Mouse (Mus musculus) adrenal gland, adult 18-20 months (tissue): ENCODE results near the gene Runx1. TPM values are rescaled to one million over a fixed set of nuclear protein-coding genes. Genes with fewer than 3 reads are reported as not detected.

Experiments used
- DNase-seq, 2 experiments: peaks; one replicate each; pipeline ENCODE4 v3.0.0; 2021 to 2022; ENCODE audit warnings: low spot score in 2 of 2
- total RNA-seq, 2 experiments: library from RNA; stranded (reverse); gene quantifications; 1 replicate in 1 of 2; 2 replicates in 1 of 2; pipeline ENCODE4 v1.2.3; 2021

The Runx1 gene
- total RNA-seq, 2 experiments from 2014 or later: 3.5 to 4.5 TPM

- DNase-seq: no peak
These were observed 120.1 kb downstream of the Runx1 start for GRCm38 (mm10) chr16:92705564-92706458.

DNA sequence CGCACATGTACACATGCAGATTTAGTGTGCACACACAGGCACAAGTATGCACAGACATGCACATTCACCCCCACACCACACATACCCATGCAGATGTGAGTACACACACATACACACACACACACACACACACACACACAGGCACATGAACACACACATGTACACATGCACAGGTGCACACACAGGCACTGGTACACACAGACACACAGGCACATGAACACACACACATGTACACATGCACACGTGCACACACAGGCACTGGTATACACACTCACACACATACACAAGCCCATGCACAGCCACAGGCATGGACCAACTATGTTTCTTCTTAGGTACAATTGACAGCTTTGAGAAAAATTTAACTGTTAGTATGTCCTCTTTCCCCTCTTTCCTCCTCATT lies 122.1 kb downstream of the Runx1 start:
- DNase-seq: no peak

GRCm38 (mm10) chr16:92699531-92700397 lies 126.2 kb downstream of the Runx1 start:
- no peak for DNase-seq

GRCm38 (mm10) chr16:92698612-92698998 lies 127.3 kb downstream of the Runx1 start:
- peak; percentile 90 to 92 for DNase-seq

GRCm38 (mm10) chr16:92697737-92698611 lies 128.0 kb downstream of the Runx1 start:
- peak; percentile 49 to 59 for DNase-seq

- peak; percentile 78 to 79 for DNase-seq
These were observed 128.7 kb downstream of the Runx1 start for GRCm38 (mm10) chr16:92697227-92697736.

DNA sequence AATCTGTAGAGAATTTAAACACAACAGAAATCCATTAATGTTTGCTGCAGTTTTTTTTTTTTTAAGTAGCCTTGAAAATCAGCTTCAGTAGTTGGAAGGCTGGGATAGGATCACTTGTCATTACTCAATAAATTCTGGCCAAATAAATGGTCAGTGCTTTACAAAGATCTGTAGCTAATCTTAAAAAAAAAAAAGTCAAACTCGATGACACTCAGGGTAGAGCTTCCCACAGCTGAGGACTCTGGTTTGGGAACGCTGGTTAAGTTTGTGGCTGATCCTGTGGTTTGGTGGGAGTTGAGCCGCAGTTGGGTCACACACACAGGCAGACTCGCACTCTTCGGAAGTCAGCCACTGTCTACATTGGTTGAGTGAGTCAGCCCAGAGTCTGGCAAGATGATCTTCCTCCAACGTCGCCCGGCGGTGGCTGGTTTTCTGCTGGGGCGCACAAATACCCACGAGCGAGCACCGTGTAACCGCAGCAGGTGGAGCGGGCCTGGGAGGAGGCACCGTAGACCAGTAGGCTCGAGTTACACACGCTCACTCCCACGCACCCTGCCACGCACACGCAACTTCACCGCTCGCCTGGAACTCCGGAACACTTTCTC lies 129.4 kb downstream of the Runx1 start:
- peak; percentile 42 to 43 for DNase-seq

GRCm38 (mm10) chr16:92695981-92696380 lies 130.0 kb downstream of the Runx1 start:
- DNase-seq: no peak

DNA sequence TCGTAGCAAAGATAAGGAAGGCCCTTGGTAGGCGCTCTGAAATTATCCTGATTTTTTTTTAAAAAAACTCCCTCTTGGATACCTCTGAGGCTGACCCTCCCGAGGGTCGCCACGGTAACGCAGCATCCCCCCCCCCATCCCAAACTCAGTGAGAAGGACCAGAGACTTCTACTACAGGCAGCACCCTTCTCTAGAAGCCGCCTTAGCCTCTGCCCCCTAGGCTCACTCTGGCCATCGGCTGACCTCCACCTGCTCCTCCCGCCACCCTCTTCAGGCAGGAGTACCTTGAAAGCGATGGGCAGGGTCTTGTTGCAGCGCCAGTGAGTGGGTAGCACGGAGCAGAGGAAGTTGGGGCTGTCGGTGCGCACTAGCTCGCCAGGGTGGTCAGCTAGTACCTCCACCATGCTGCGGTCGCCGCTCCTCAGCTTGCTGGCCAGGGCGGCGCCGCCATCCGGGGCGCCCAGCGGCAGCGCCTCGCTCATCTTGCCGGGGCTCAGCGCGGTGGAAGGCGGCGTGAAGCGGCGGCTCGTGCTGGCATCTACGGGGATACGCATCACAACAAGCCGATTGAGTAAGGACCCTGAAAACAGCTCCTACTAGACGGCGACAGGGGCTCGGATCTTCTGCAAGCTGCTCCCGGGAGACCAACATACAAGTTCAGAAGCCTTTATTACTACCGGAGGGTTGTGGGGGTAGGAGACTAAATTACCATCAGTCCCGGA lies 130.6 kb downstream of the Runx1 start:
- DNase-seq: peak; percentile 37 to 44

GRCm38 (mm10) chr16:92694496-92695106 lies 131.3 kb downstream of the Runx1 start:
- no peak for DNase-seq

GRCm38 (mm10) chr16:92690759-92691158 lies 135.2 kb downstream of the Runx1 start:
- DNase-seq: no peak

- no peak for DNase-seq
These were observed 137.0 kb downstream of the Runx1 start for GRCm38 (mm10) chr16:92688941-92689340.

- no peak for DNase-seq
These were observed 139.0 kb downstream of the Runx1 start for GRCm38 (mm10) chr16:92686978-92687377.

- DNase-seq: no peak
These were observed 140.1 kb downstream of the Runx1 start for GRCm38 (mm10) chr16:92685766-92686315.

DNA sequence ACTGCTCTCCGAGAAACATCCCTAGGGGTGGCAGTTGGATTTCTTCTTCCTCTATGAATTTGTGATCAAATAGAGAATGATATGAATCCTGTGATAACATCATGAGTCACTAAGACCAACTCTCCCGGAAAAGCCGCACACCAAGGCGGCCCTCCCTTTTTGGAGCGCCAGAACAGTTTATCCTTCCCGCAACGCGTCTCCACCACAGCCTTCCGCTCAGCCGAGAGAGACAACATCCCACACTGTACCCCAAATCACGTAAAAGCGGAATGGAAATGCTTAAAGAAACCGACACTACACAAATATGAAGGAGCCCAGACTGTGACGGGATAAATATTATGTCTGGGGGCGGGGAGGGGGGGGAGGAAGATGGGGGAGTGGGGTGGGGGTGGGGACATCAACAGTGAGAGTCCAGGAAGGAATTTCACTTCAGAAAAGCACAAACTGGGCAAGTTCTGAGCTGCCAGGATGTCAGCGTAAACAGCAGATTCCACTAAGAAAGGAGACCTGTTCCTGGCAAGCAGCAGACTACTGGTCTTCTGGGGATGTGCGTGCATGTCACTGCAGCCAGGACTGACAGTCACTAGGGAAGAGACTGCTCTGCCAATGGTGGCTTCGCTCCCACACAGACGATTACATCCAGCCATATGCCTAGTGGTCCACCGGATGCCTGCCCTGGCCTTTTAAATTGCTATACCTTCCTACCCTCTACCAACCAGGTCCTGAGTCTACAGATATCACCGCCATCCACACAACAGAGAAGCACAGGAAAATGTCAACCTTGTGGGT lies 141.3 kb downstream of the Runx1 start:
- no peak for DNase-seq

DNA sequence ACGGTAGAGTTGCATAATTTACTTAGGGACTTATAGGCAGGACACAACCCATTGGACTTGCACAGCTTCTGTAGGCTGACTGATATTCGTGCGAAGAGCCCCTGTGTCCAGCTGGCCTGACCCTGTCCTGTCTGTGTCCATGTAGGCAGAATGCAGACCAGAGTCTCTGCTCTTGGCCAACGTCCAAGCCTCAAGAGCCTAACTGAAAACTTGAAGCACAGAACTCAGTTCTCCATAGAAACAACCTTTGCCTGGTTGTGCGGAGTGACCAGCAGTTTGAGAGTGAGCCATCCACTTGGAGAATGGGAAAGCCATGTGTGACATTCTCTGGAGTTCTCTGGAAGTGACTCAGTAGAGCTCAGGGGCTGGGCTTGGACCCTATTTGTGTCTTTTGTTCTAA lies 149.3 kb downstream of the Runx1 start:
- DNase-seq: no peak

DNA sequence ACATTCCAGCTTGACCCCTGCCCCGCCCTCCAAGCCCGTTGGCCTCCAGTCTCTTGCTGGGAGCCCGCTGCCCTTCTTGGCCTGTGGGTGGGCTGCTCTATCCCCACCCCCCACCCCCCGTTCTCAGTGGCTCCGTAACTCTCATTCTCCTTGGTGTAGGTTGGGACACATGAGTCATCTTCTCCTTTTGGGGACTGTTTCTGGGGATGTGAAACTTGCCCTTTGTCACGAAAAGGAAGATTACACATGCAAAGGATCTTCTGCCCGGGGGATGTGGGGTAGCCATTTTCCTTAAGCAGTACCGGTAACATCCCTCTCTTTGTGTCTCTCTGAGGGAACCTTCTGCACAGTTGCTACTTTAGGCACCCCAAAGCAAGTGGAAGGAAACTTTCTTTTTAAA lies 150.3 kb downstream of the Runx1 start:
- DNase-seq: no peak

DNA sequence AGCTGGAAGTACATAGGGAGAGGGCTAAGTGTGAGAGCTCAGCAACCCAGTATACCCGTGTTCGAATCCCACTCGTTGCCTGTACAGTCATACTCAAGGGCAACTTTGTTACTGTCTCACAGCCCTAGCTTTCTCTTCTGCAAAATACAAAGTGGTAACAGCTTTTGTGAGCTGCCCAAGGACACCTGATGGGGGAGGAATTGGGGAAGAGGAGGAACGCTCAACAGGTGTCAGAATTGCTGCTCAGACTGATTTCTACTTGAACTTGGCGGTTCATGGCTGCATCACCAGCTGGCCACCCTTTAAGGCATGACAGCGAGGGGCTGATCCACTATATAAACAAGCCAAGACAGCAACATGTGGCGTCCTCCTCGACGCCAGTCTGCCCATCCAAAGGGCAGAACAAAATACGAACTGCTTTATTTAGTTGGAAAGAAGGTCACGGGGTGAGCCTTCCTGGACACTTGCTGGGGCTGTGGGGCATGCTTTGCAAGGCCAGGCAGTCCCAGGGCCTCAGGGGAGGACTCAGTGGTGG lies 151.0 kb downstream of the Runx1 start:
- DNase-seq: no peak
